Mouse (Mus musculus) ES-CJ7 (cell line): ENCODE measurements around the gene Gnb1l.

Experiments
- DNase-seq: peaks from one replicate; pipeline ENCODE4 v3.0.0; 2011; ENCODE audit warnings: low read depth, low spot score

The Gnb1l gene

GRCm38 (mm10) chr16:18543151-18543829 lies 44.8 kb downstream of the Gnb1l start:
- no peak for DNase-seq

- DNase-seq: no peak
Observed at GRCm38 (mm10) chr16:18547891-18548290, 49.4 kb downstream of the Gnb1l start.

GRCm38 (mm10) chr16:18551604-18552003 lies 53.1 kb downstream of the Gnb1l start:
- no peak for DNase-seq

GRCm38 (mm10) chr16:18552106-18552710 lies 53.7 kb downstream of the Gnb1l start:
- peak; percentile 9 for DNase-seq

GRCm38 (mm10) chr16:18554721-18555120 lies 56.2 kb downstream of the Gnb1l start:
- DNase-seq: no peak

GRCm38 (mm10) chr16:18555235-18555935 lies 56.9 kb downstream of the Gnb1l start:
- no peak for DNase-seq

GRCm38 (mm10) chr16:18556461-18556860 lies 57.9 kb downstream of the Gnb1l start:
- DNase-seq: no peak

- no peak for DNase-seq
Observed at GRCm38 (mm10) chr16:18564472-18564871, 66.0 kb downstream of the Gnb1l start.

- no peak for DNase-seq
Observed at GRCm38 (mm10) chr16:18568599-18568998, 70.1 kb downstream of the Gnb1l start.

- no peak for DNase-seq
Observed at GRCm38 (mm10) chr16:18574196-18574595, 75.7 kb downstream of the Gnb1l start.

- DNase-seq: no peak
Observed at GRCm38 (mm10) chr16:18577071-18577470, 78.6 kb downstream of the Gnb1l start.

- peak; percentile 28 for DNase-seq
Observed at GRCm38 (mm10) chr16:18577599-18578160, 79.2 kb downstream of the Gnb1l start.

- no peak for DNase-seq
Observed at GRCm38 (mm10) chr16:18580389-18580788, 81.9 kb downstream of the Gnb1l start.

- DNase-seq: no peak
Observed at GRCm38 (mm10) chr16:18581050-18581622, 82.6 kb downstream of the Gnb1l start.

- peak; percentile 29 for DNase-seq
Observed at GRCm38 (mm10) chr16:18581623-18582205, 83.2 kb downstream of the Gnb1l start.

GRCm38 (mm10) chr16:18582426-18583148 lies 84.1 kb downstream of the Gnb1l start:
- peak; percentile 34 for DNase-seq

GRCm38 (mm10) chr16:18583169-18583568 lies 84.7 kb downstream of the Gnb1l start:
- no peak for DNase-seq

- no peak for DNase-seq
Observed at GRCm38 (mm10) chr16:18583673-18584357, 85.3 kb downstream of the Gnb1l start.

- DNase-seq: no peak
Observed at GRCm38 (mm10) chr16:18584901-18585510, 86.5 kb downstream of the Gnb1l start.

GRCm38 (mm10) chr16:18585676-18586075 lies 87.2 kb downstream of the Gnb1l start:
- DNase-seq: no peak
